Mouse (Mus musculus) forebrain, postnatal 0 days (tissue): Measurements from ENCODE around the gene Rasal3. TPM values are rescaled to one million over a fixed set of nuclear protein-coding genes. Genes with fewer than 3 reads are reported as not detected.

Experiments
- ATAC-seq: fragments of 200-750 bp; cut with Nextera tagmentation; 2 replicates; pipeline ENCODE4 v1.8.0; 2017; ENCODE audit warnings: mild to moderate bottlenecking, moderate library complexity
- DNase-seq: peaks from one replicate; pipeline ENCODE4 v3.0.0-alpha.2; 2015
- H3K27ac ChIP-seq: fragments of 300-500 bp; sonication (generic); 2 replicates; pipeline ENCODE4 v1.5.1; 2014; ENCODE audit warnings: low read depth, mild to moderate bottlenecking, antibody characterized with exemption, low read length, moderate library complexity, mixed read lengths
- H3K27me3 ChIP-seq: fragments of 300-500 bp; sonication (generic); 2 replicates; pipeline ENCODE4 v1.6.1; 2014; ENCODE audit warnings: mild to moderate bottlenecking, low read length, mixed read lengths; ENCODE audit not compliant: insufficient read depth
- H3K36me3 ChIP-seq: fragments of 300-500 bp; sonication (generic); 2 replicates; pipeline ENCODE4 v1.6.1; 2014; ENCODE audit warnings: mild to moderate bottlenecking, moderate library complexity; ENCODE audit not compliant: insufficient read depth
- H3K4me1 ChIP-seq: fragments of 300-500 bp; sonication (generic); 2 replicates; pipeline ENCODE4 v1.6.1; 2014; ENCODE audit warnings: antibody characterized with exemption; ENCODE audit not compliant: insufficient read depth
- H3K4me2 ChIP-seq: fragments of 300-500 bp; sonication (generic); 2 replicates; pipeline ENCODE4 v1.6.1; 2014; ENCODE audit warnings: low read depth, mild to moderate bottlenecking, moderate library complexity
- H3K4me3 ChIP-seq: fragments of 300-500 bp; sonication (generic); 2 replicates; pipeline ENCODE4 v1.5.1; 2014; ENCODE audit warnings: low read depth, low read length, mixed read lengths
- H3K9ac ChIP-seq: fragments of 300-500 bp; sonication (generic); 2 replicates; pipeline ENCODE4 v1.6.1; 2014; ENCODE audit warnings: mild to moderate bottlenecking
- H3K9me3 ChIP-seq: fragments of 300-500 bp; sonication (generic); 2 replicates; pipeline ENCODE4 v1.6.1; 2016; ENCODE audit warnings: low read length
- CTCF ChIP-seq: sonication (generic); IDR thresholded peaks from 2 replicates; pipeline ENCODE4 v1.5.1; 2016; ENCODE audit warnings: antibody characterized with exemption, control low read depth, low read depth
- WGBS: fragments of 180-500 bp; shearing (Covaris S2); extraction: QIAGEN DNeasy Blood & Tissue Kit; methylation state at CpG from one replicate; pipeline ENCODE4 v1.1.7; 2014; 5-methylcytosine and 5-hydroxymethylcytosine counted together
- polyA plus RNA-seq: library from polyadenylated mRNA; unstranded; fragments of >200 nt; fragmentation: Nextera tagmentation; extraction: Ambion mirVana; gene quantifications from 2 replicates; pipeline ENCODE4 v1.2.1, GENCODE M21; 2015
- total RNA-seq: library from RNA; depleted of rRNA; stranded (reverse); fragments of >200 nt; gene quantifications from 2 replicates; pipeline ENCODE4 v1.2.3, GENCODE M21; 2014; rRNA removed

The Rasal3 gene
- total RNA-seq, result 0.52 and 0.62 TPM in 2 replicates
- polyA plus RNA-seq, result 0.20 and 0.54 TPM in 2 replicates

GRCm38 (mm10) chr17:32403417-32403816, at the start of gene Rasal3:
Rasal3 (minus strand) TSS chr17:32403583.
- WGBS, result 73% methylated on average over 8 of the region's 8 CpGs
- no peak for ATAC-seq

GRCm38 (mm10) chr17:32452482-32452881, 49.1 kb upstream of the Rasal3 start, which contains the start of gene Cyp4f39:
Cyp4f39 (plus strand) TSS chr17:32452723.
- TF ChIP-seq CTCF, result no peak
- Histone ChIP-seq H3K9me3 (no peaks in the 10 kb centered on the region), H3K27me3 (no peaks in the 10 kb centered on the region; the same call in 1 of the 2 replicates), H3K27ac (no peak within 1 kb of the TSS), H3K4me3 (peak within 1 kb of the TSS; percentile 27), H3K4me2 (peak within 1 kb of the TSS; percentile 52), H3K4me1 (peaks cover 4% of the 10 kb centered on the region; the same call in 1 of the 2 replicates), H3K9ac (peak within 1 kb of the TSS; percentile 25; the same call in 1 of the 2 replicates), H3K36me3 (no peaks in the 10 kb centered on the region)
- 2% methylated on average over 19 of the region's 19 CpGs for WGBS
- no peak; the same call in 1 of the 2 replicates for ATAC-seq
- DNase-seq, result no peak

More at GRCm38 (mm10) chr17:32403417-32403816, at the start of gene Rasal3:
- no peak for DNase-seq
- Histone ChIP-seq H3K36me3 (no peaks in the 10 kb centered on the region), H3K27ac (no peak within 1 kb of the TSS), H3K27me3 (peaks cover 8% of the 10 kb centered on the region), H3K4me3 (no peak within 1 kb of the TSS), H3K4me1 (no peaks in the 10 kb centered on the region), H3K9me3 (no peaks in the 10 kb centered on the region), H3K4me2 (no peak within 1 kb of the TSS), H3K9ac (no peak within 1 kb of the TSS)
- no peak for TF ChIP-seq CTCF

GRCm38 (mm10) chr17:32450844-32451537, 47.6 kb upstream of the Rasal3 start:
- H3K27ac ChIP-seq, result no peak overlapping the region
- no peaks in the 10 kb centered on the region for H3K9me3 ChIP-seq
- no peak overlapping the region for H3K9ac ChIP-seq
- 44% methylated on average over 2 of the region's 2 CpGs for WGBS
- no peak for DNase-seq
- H3K27me3 ChIP-seq, result no peaks in the 10 kb centered on the region; the same call in 1 of the 2 replicates
- H3K36me3 ChIP-seq, result no peaks in the 10 kb centered on the region
- H3K4me3 ChIP-seq, result no peak overlapping the region
- ATAC-seq, result no peak
- H3K4me1 ChIP-seq, result peaks cover 4% of the 10 kb centered on the region; the same call in 1 of the 2 replicates
- no peak overlapping the region for H3K4me2 ChIP-seq
- TF ChIP-seq CTCF, result no peak

- Histone ChIP-seq H3K9ac (no peak overlapping the region), H3K27me3 (no peaks in the 10 kb centered on the region), H3K27ac (no peak overlapping the region), H3K4me3 (no peak overlapping the region), H3K4me1 (peaks cover 4% of the 10 kb centered on the region; the same call in 1 of the 2 replicates), H3K36me3 (no peaks in the 10 kb centered on the region), H3K9me3 (no peaks in the 10 kb centered on the region), H3K4me2 (no peak overlapping the region)
- WGBS, result 100% methylated on average over 1 of the region's 1 CpGs
- no peak for ATAC-seq
- DNase-seq, result no peak
- TF ChIP-seq CTCF, result no peak
Measured at GRCm38 (mm10) chr17:32449042-32449441, 45.7 kb upstream of the Rasal3 start.

- Histone ChIP-seq H3K9me3 (no peaks in the 10 kb centered on the region), H3K27ac (no peak overlapping the region), H3K4me2 (no peak overlapping the region), H3K36me3 (no peaks in the 10 kb centered on the region), H3K4me3 (no peak overlapping the region), H3K9ac (no peak overlapping the region), H3K27me3 (no peaks in the 10 kb centered on the region), H3K4me1 (no peaks in the 10 kb centered on the region)
- DNase-seq (no peak), ATAC-seq (no peak)
- no peak for TF ChIP-seq CTCF
Measured at GRCm38 (mm10) chr17:32447195-32447594, 43.8 kb upstream of the Rasal3 start.

GRCm38 (mm10) chr17:32445016-32445415, 41.6 kb upstream of the Rasal3 start:
- no peak for DNase-seq
- Histone ChIP-seq H3K27me3 (0 out of 2 replicates have a peak, but pooled peaks cover 4% of the 10 kb centered on the region), H3K27ac (no peak overlapping the region), H3K9ac (no peak overlapping the region), H3K4me3 (no peak overlapping the region), H3K4me2 (no peak overlapping the region), H3K36me3 (no peaks in the 10 kb centered on the region), H3K9me3 (no peaks in the 10 kb centered on the region), H3K4me1 (no peaks in the 10 kb centered on the region)
- no peak for ATAC-seq
- no peak for TF ChIP-seq CTCF
- 75% methylated on average over 5 of the region's 5 CpGs for WGBS

GRCm38 (mm10) chr17:32443245-32443644, 39.9 kb upstream of the Rasal3 start:
- DNase-seq (no peak), ATAC-seq (no peak)
- Histone ChIP-seq H3K9me3 (no peaks in the 10 kb centered on the region), H3K27me3 (0 out of 2 replicates have a peak, but pooled peaks cover 4% of the 10 kb centered on the region), H3K4me2 (no peak overlapping the region), H3K36me3 (no peaks in the 10 kb centered on the region), H3K27ac (no peak overlapping the region), H3K9ac (no peak overlapping the region), H3K4me3 (no peak overlapping the region), H3K4me1 (no peaks in the 10 kb centered on the region)
- WGBS, result 82% methylated on average over 6 of the region's 6 CpGs
- no peak for TF ChIP-seq CTCF
